Mouse (Mus musculus) liver, embryonic 11.5 days (tissue): Measurements from ENCODE around the gene Hsd11b2. TPM values are rescaled to one million over a fixed set of nuclear protein-coding genes. Genes with fewer than 3 reads are reported as not detected.

ENCODE experiments used
- ATAC-seq: fragments of 200-750 bp; cut with Nextera tagmentation; replicated peaks from 2 replicates; pipeline ENCODE4 v1.8.0; 2017; ENCODE audit warnings: moderate number of reproducible peaks, mild to moderate bottlenecking, moderate TSS enrichment, moderate library complexity; ENCODE audit not compliant: low FRiP score
- DNase-seq: peaks from one replicate; pipeline ENCODE4 v3.0.0-alpha.2; 2017; ENCODE audit warnings: low spot score
- H3K27ac ChIP-seq: fragments of 300-500 bp; sonication (generic); 2 replicates; pipeline ENCODE4 v1.5.1; 2014; ENCODE audit warnings: mild to moderate bottlenecking, low read depth, low read length, control low read depth
- H3K27me3 ChIP-seq: fragments of 300-500 bp; sonication (generic); replicated peaks from 2 replicates; pipeline ENCODE4 v1.6.1; 2014; ENCODE audit warnings: low read length, mixed read lengths; ENCODE audit not compliant: control insufficient read depth, insufficient read depth
- H3K36me3 ChIP-seq: fragments of 300-500 bp; sonication (generic); 2 replicates; pipeline ENCODE4 v1.6.1; 2014; ENCODE audit warnings: mild to moderate bottlenecking, low read length, moderate library complexity, mixed read lengths; ENCODE audit not compliant: control insufficient read depth, insufficient read depth
- H3K4me1 ChIP-seq: fragments of 300-500 bp; sonication (generic); replicated peaks from 2 replicates; pipeline ENCODE4 v1.6.1; 2014; ENCODE audit warnings: low read length, mixed read lengths; ENCODE audit not compliant: control insufficient read depth, insufficient read depth
- H3K4me2 ChIP-seq: fragments of 300-500 bp; sonication (generic); 2 replicates; pipeline ENCODE4 v1.6.1; 2014; ENCODE audit warnings: mild to moderate bottlenecking, control low read depth, moderate library complexity
- H3K4me3 ChIP-seq: fragments of 300-500 bp; sonication (generic); 2 replicates; pipeline ENCODE4 v1.5.1; 2014; ENCODE audit warnings: low read depth, low read length, control low read depth
- H3K9ac ChIP-seq: fragments of 300-500 bp; sonication (generic); 2 replicates; pipeline ENCODE4 v1.6.1; 2014; ENCODE audit warnings: low read depth, low read length, control low read depth
- H3K9me3 ChIP-seq: fragments of 300-500 bp; sonication (generic); 2 replicates; pipeline ENCODE4 v1.6.1; 2016; ENCODE audit warnings: low read length, inconsistent platforms, mixed read lengths; ENCODE audit not compliant: control insufficient read depth
- WGBS: fragments of 180-500 bp; shearing (Covaris S2); extraction: QIAGEN DNeasy Blood & Tissue Kit; methylation state at CpG from one replicate; pipeline ENCODE4 v1.1.7; 2014; 5-methylcytosine and 5-hydroxymethylcytosine counted together
- polyA plus RNA-seq: library from polyadenylated mRNA; unstranded; fragments of >200 nt; fragmentation: Nextera tagmentation; extraction: Ambion mirVana; gene quantifications from 2 replicates; pipeline ENCODE4 v1.2.1, GENCODE M21; 2014

The Hsd11b2 gene
- polyA plus RNA-seq, 1 experiment from 2014 or later = 16.4 TPM

DNA sequence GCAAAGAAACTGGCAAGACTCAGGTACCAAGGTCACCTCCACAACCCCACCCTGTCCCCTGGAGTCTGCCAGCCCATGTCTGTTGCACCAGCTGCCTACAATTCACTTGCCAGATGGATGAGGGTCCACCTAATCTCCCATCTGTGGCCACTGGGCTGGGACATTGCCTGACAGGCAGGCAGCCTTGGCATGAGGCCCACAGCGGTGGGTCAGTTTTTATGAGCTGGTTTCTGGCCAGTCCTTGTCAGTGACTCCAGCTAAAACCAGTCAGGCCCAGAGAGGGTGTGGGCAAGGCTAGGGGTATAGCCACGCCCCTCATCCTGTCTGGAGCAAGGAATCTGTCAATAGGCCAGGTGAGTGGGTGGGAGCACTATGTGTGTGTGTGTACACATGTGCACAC is 8.6 kb downstream of the Hsd11b2 start:
- H3K4me3 ChIP-seq = no peak overlapping the region
- 86% methylated on average over 2 of the region's 2 CpGs for WGBS
- H3K4me2 ChIP-seq = no peak overlapping the region
- no peak for ATAC-seq
- H3K4me1 ChIP-seq = peaks cover 16% of the 10 kb centered on the region
- no peak for DNase-seq
- no peaks in the 10 kb centered on the region for H3K9me3 ChIP-seq
- peaks cover 12% of the 10 kb centered on the region for H3K36me3 ChIP-seq
- no peak overlapping the region for H3K27ac ChIP-seq
- no peak overlapping the region for H3K9ac ChIP-seq
- no peaks in the 10 kb centered on the region for H3K27me3 ChIP-seq

DNA sequence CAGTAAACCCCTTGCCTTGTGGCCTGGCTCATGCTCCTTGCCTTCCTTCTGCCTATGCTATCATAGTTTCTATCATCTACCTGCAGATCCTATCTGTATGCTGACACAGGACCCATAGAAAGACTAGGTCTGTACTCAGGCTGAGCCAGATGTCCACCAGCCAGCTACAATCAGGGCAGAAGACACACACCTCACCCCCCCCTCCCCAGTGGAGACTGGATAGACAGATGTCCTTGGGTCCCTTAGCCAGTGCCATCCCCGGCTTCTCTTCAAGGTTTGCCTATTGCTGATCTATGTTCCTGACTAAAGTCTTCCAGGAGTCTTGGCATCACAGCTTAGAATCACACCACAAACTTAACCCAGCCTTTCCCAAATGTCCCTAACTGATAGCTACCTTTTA is 9.7 kb downstream of the Hsd11b2 start:
- no peaks in the 10 kb centered on the region for H3K9me3 ChIP-seq
- no peaks in the 10 kb centered on the region for H3K27me3 ChIP-seq
- H3K36me3 ChIP-seq = peaks cover 10% of the 10 kb centered on the region; the same call in 1 of the 2 replicates
- H3K27ac ChIP-seq = no peak overlapping the region
- no peak for ATAC-seq
- H3K4me1 ChIP-seq = peaks cover 19% of the 10 kb centered on the region
- no peak for DNase-seq
- H3K4me2 ChIP-seq = no peak overlapping the region
- 84% methylated on average over 1 of the region's 1 CpGs for WGBS
- no peak overlapping the region for H3K9ac ChIP-seq
- no peak overlapping the region for H3K4me3 ChIP-seq

GRCm38 (mm10) chr8:105529271-105529670 is 10.7 kb downstream of the Hsd11b2 start:
- Histone ChIP-seq H3K4me3 (no peak overlapping the region), H3K9me3 (no peaks in the 10 kb centered on the region), H3K4me2 (no peak overlapping the region), H3K4me1 (peaks cover 22% of the 10 kb centered on the region), H3K9ac (no peak overlapping the region), H3K36me3 (peaks cover 7% of the 10 kb centered on the region; the same call in 1 of the 2 replicates), H3K27me3 (no peaks in the 10 kb centered on the region), H3K27ac (no peak overlapping the region)
- 87% methylated on average over 3 of the region's 3 CpGs for WGBS
- no peak for DNase-seq
- ATAC-seq = no peak

GRCm38 (mm10) chr8:105531774-105532173 is 13.2 kb downstream of the Hsd11b2 start:
- no peak overlapping the region for H3K4me3 ChIP-seq
- no peak overlapping the region for H3K4me2 ChIP-seq
- DNase-seq (no peak), ATAC-seq (peak; percentile 65; the same call in 1 of the 2 replicates)
- peaks cover 26% of the 10 kb centered on the region for H3K4me1 ChIP-seq
- peaks cover 6% of the 10 kb centered on the region; the same call in 1 of the 2 replicates for H3K36me3 ChIP-seq
- WGBS = 61% methylated on average over 2 of the region's 2 CpGs
- no peak overlapping the region for H3K9ac ChIP-seq
- H3K27me3 ChIP-seq = no peaks in the 10 kb centered on the region
- no peaks in the 10 kb centered on the region for H3K9me3 ChIP-seq
- H3K27ac ChIP-seq = no peak overlapping the region

GRCm38 (mm10) chr8:105533439-105533838 is 14.9 kb downstream of the Hsd11b2 start:
- no peak for DNase-seq

GRCm38 (mm10) chr8:105533892-105534329 is 15.4 kb downstream of the Hsd11b2 start:
- Histone ChIP-seq H3K4me3 (no peak overlapping the region), H3K27me3 (no peaks in the 10 kb centered on the region), H3K36me3 (peaks cover 10% of the 10 kb centered on the region; the same call in 1 of the 2 replicates), H3K9me3 (no peaks in the 10 kb centered on the region), H3K4me2 (no peak overlapping the region; the same call in 1 of the 2 replicates), H3K4me1 (peaks cover 26% of the 10 kb centered on the region), H3K27ac (peak overlapping the region; percentile 40), H3K9ac (no peak overlapping the region)
- 5% methylated on average over 1 of the region's 1 CpGs for WGBS
- DNase-seq (peak; percentile 70), ATAC-seq (peak; percentile 77)

More at GRCm38 (mm10) chr8:105533439-105533838, 14.9 kb downstream of the Hsd11b2 start:
- H3K4me1 ChIP-seq = peaks cover 26% of the 10 kb centered on the region
- no peaks in the 10 kb centered on the region for H3K9me3 ChIP-seq
- peak overlapping the region; percentile 40 for H3K27ac ChIP-seq
- no peak overlapping the region for H3K4me3 ChIP-seq
- H3K36me3 ChIP-seq = peaks cover 13% of the 10 kb centered on the region; the same call in 1 of the 2 replicates
- H3K27me3 ChIP-seq = no peaks in the 10 kb centered on the region
- peak; percentile 40 for ATAC-seq
- H3K9ac ChIP-seq = no peak overlapping the region
- no peak overlapping the region for H3K4me2 ChIP-seq
- WGBS = 13% methylated on average over 2 of the region's 2 CpGs

- peaks cover 26% of the 10 kb centered on the region for H3K4me1 ChIP-seq
- no peak overlapping the region for H3K9ac ChIP-seq
- DNase-seq (no peak), ATAC-seq (no peak)
- no peaks in the 10 kb centered on the region for H3K27me3 ChIP-seq
- no peaks in the 10 kb centered on the region for H3K9me3 ChIP-seq
- H3K4me3 ChIP-seq = no peak overlapping the region
- no peak overlapping the region for H3K27ac ChIP-seq
- no peak overlapping the region for H3K4me2 ChIP-seq
- peaks cover 10% of the 10 kb centered on the region; the same call in 1 of the 2 replicates for H3K36me3 ChIP-seq
- WGBS = 89% methylated on average over 3 of the region's 3 CpGs
Measured at GRCm38 (mm10) chr8:105536546-105536945, 18.0 kb downstream of the Hsd11b2 start.

DNA sequence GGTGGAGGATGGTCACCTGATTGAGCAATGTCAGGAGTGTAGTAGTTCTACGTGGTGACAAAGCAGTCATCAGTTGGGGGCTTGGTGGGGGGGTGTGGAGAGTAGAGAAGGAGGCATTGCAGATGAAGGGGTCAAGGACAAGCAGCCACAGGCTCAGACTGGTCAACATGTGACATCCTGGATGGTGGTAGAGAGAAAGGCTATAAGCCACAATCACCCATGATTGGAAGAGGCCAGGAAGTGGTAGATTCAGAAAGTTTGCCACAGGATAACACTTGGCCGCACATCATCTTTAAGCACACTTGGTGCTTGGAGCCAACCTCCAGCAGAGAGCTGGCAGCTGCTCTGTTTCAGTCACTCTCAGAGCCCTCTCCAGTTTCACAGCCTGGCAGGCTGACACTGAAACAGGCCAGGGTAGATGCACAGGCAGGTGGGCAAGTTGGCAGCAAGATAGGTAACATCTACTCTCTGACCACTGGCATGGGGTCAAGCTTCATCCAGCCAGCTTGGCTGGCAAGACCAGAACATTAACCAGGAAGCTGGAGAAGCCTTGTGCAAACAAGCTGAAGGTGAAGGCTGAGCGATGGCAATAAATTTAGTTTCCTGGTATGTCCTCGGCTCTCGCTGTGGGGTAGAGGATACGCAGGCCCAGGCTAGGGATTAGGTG is 18.6 kb downstream of the Hsd11b2 start:
- DNase-seq = no peak
- H3K4me2 ChIP-seq = no peak overlapping the region
- no peak overlapping the region for H3K9ac ChIP-seq
- H3K36me3 ChIP-seq = peaks cover 10% of the 10 kb centered on the region; the same call in 1 of the 2 replicates
- peaks cover 28% of the 10 kb centered on the region for H3K4me1 ChIP-seq
- no peaks in the 10 kb centered on the region for H3K27me3 ChIP-seq
- H3K27ac ChIP-seq = no peak overlapping the region
- H3K4me3 ChIP-seq = no peak overlapping the region
- ATAC-seq = no peak
- H3K9me3 ChIP-seq = no peaks in the 10 kb centered on the region
- WGBS = 86% methylated on average over 6 of the region's 6 CpGs

- 92% methylated on average over 4 of the region's 4 CpGs for WGBS
- no peak overlapping the region for H3K4me2 ChIP-seq
- H3K36me3 ChIP-seq = peaks cover 10% of the 10 kb centered on the region; the same call in 1 of the 2 replicates
Measured at GRCm38 (mm10) chr8:105538940-105539339, 20.4 kb downstream of the Hsd11b2 start.

More at GRCm38 (mm10) chr8:105538940-105539339, 20.4 kb downstream of the Hsd11b2 start:
- no peak for DNase-seq
- H3K4me1 ChIP-seq = peaks cover 27% of the 10 kb centered on the region
- no peak overlapping the region for H3K27ac ChIP-seq
- no peak overlapping the region for H3K9ac ChIP-seq
- ATAC-seq = no peak
- no peaks in the 10 kb centered on the region for H3K27me3 ChIP-seq
- H3K4me3 ChIP-seq = no peak overlapping the region
- no peaks in the 10 kb centered on the region for H3K9me3 ChIP-seq
